Mouse (Mus musculus) ES-Bruce4 (cell line): Measurements from ENCODE around the gene Tram2. TPM values are rescaled to one million over a fixed set of nuclear protein-coding genes. Genes with fewer than 3 reads are reported as not detected.

ENCODE experiments used
- H3K27ac ChIP-seq: 2 replicates; pipeline ENCODE4 v1.5.1; 2012; ENCODE audit warnings: low read length, inconsistent platforms; ENCODE audit not compliant: insufficient read depth
- H3K27me3 ChIP-seq: 2 replicates; pipeline ENCODE4 v1.6.1; 2012; ENCODE audit warnings: mild to moderate bottlenecking, low read length, inconsistent platforms; ENCODE audit not compliant: control insufficient read depth, poor library complexity, insufficient read depth, severe bottlenecking
- H3K36me3 ChIP-seq: 2 replicates; pipeline ENCODE4 v1.6.1; 2012; ENCODE audit warnings: inconsistent platforms, mild to moderate bottlenecking, low read length, moderate library complexity; ENCODE audit not compliant: control insufficient read depth, poor library complexity, insufficient read depth, severe bottlenecking
- H3K4me1 ChIP-seq: one replicate; pipeline ENCODE4 v1.8.1; 2011; ENCODE audit warnings: low read length; ENCODE audit not compliant: control insufficient read depth, insufficient read depth
- H3K4me3 ChIP-seq: 2 replicates; pipeline ENCODE4 v1.5.1; 2011; ENCODE audit warnings: low read depth, mild to moderate bottlenecking, low read length
- H3K9ac ChIP-seq: 2 replicates; pipeline ENCODE4 v1.6.1; 2012; ENCODE audit warnings: low read depth, mild to moderate bottlenecking, inconsistent platforms; ENCODE audit not compliant: poor library complexity, severe bottlenecking
- H3K9me3 ChIP-seq: replicated peaks from 2 replicates; pipeline ENCODE4 v1.6.1; 2012; ENCODE audit warnings: mild to moderate bottlenecking, low read length, inconsistent platforms; ENCODE audit not compliant: control insufficient read depth, poor library complexity, insufficient read depth, severe bottlenecking
- CTCF ChIP-seq: IDR thresholded peaks from one replicate; pipeline ENCODE4 v1.8.1; 2011; ENCODE audit warnings: low read depth, low read length
- EP300 ChIP-seq: IDR thresholded peaks from 2 replicates; pipeline ENCODE4 v1.6.1; 2011; ENCODE audit warnings: low read depth, low read length; ENCODE audit not compliant: insufficient read depth
- POLR2A ChIP-seq: IDR thresholded peaks from one replicate; pipeline ENCODE4 v1.8.1; 2011; ENCODE audit warnings: low read length; ENCODE audit not compliant: insufficient read depth
- polyA plus RNA-seq: library from polyadenylated mRNA; stranded (reverse); fragments of >200 nt; gene quantifications from 2 replicates; pipeline ENCODE4 v1.2.4, GENCODE M21; 2011; ENCODE audit warnings: low read depth; ENCODE audit not compliant: missing spikeins, insufficient read depth, insufficient read length

Gene Tram2
- polyA plus RNA-seq, 1 experiment = 15.2 TPM

GRCm38 (mm10) chr1:20993690-20994089 lies 85.3 kb downstream of the Tram2 start:
- no peaks in the 10 kb centered on the region for H3K36me3 ChIP-seq
- H3K9me3 ChIP-seq = no peaks in the 10 kb centered on the region
- no peaks in the 10 kb centered on the region for H3K4me1 ChIP-seq
- TF ChIP-seq POLR2A = no peak
- no peak for TF ChIP-seq CTCF
- TF ChIP-seq EP300 = no peak
- no peak overlapping the region for H3K4me3 ChIP-seq
- H3K27me3 ChIP-seq = no peaks in the 10 kb centered on the region
- no peak overlapping the region for H3K27ac ChIP-seq
- H3K9ac ChIP-seq = no peak overlapping the region

- Histone ChIP-seq H3K4me1 (peaks cover 2% of the 10 kb centered on the region), H3K4me3 (no peak overlapping the region)
Observed at GRCm38 (mm10) chr1:20989461-20990083, 89.5 kb downstream of the Tram2 start.

GRCm38 (mm10) chr1:20986378-20987056 lies 92.5 kb downstream of the Tram2 start:
- H3K4me3 ChIP-seq = no peak overlapping the region
- H3K4me1 ChIP-seq = peaks cover 2% of the 10 kb centered on the region
- no peaks in the 10 kb centered on the region for H3K36me3 ChIP-seq
- H3K27me3 ChIP-seq = no peaks in the 10 kb centered on the region; the same call in 1 of the 2 replicates
- H3K27ac ChIP-seq = no peak overlapping the region
- TF ChIP-seq EP300 (no peak), POLR2A (no peak), CTCF (no peak)
- no peak overlapping the region for H3K9ac ChIP-seq
- no peaks in the 10 kb centered on the region for H3K9me3 ChIP-seq

More at GRCm38 (mm10) chr1:20989461-20990083, 89.5 kb downstream of the Tram2 start:
- Histone ChIP-seq H3K9ac (no peak overlapping the region), H3K27me3 (no peaks in the 10 kb centered on the region; the same call in 1 of the 2 replicates), H3K9me3 (no peaks in the 10 kb centered on the region), H3K36me3 (no peaks in the 10 kb centered on the region), H3K27ac (no peak overlapping the region)
- no peak for TF ChIP-seq EP300
- no peak for TF ChIP-seq POLR2A
- no peak for TF ChIP-seq CTCF

GRCm38 (mm10) chr1:20984582-20984981 lies 94.4 kb downstream of the Tram2 start:
- no peaks in the 10 kb centered on the region for H3K9me3 ChIP-seq
- no peaks in the 10 kb centered on the region for H3K36me3 ChIP-seq
- no peak overlapping the region for H3K9ac ChIP-seq
- H3K4me3 ChIP-seq = no peak overlapping the region
- peaks cover 2% of the 10 kb centered on the region for H3K4me1 ChIP-seq
- H3K27me3 ChIP-seq = no peaks in the 10 kb centered on the region; the same call in 1 of the 2 replicates
- TF ChIP-seq CTCF (no peak), EP300 (no peak), POLR2A (no peak)
- no peak overlapping the region for H3K27ac ChIP-seq

GRCm38 (mm10) chr1:20984103-20984502 lies 94.9 kb downstream of the Tram2 start:
- Histone ChIP-seq H3K9me3 (no peaks in the 10 kb centered on the region), H3K4me3 (no peak overlapping the region), H3K27me3 (no peaks in the 10 kb centered on the region; the same call in 1 of the 2 replicates), H3K4me1 (peaks cover 2% of the 10 kb centered on the region), H3K9ac (no peak overlapping the region), H3K36me3 (no peaks in the 10 kb centered on the region), H3K27ac (no peak overlapping the region)
- TF ChIP-seq POLR2A (no peak), EP300 (no peak), CTCF (no peak)

GRCm38 (mm10) chr1:20981764-20982163 lies 97.3 kb downstream of the Tram2 start:
- no peak overlapping the region for H3K27ac ChIP-seq
- no peaks in the 10 kb centered on the region for H3K9me3 ChIP-seq
- H3K4me3 ChIP-seq = no peak overlapping the region
- H3K4me1 ChIP-seq = peaks cover 2% of the 10 kb centered on the region
- H3K27me3 ChIP-seq = no peaks in the 10 kb centered on the region; the same call in 1 of the 2 replicates
- H3K9ac ChIP-seq = no peak overlapping the region
- TF ChIP-seq EP300 = no peak
- no peak for TF ChIP-seq CTCF
- TF ChIP-seq POLR2A = no peak
- H3K36me3 ChIP-seq = no peaks in the 10 kb centered on the region
